Mouse (Mus musculus): ENCODE measurements around the gene Pmp22. TPM values are rescaled to one million over a fixed set of nuclear protein-coding genes. Genes with fewer than 3 reads are reported as not detected.

Pmp22 gene
- 369 and 397 TPM in 2 replicates for polyA plus RNA-seq (2012; rRNA removed)

GRCm38 (mm10) chr11:63128784-63129183, at the start of gene Pmp22:
TSS of gene Pmp22 (plus strand) at chr11:63128982.

Other genes with a start within 250 kb of the Pmp22 start
- 15.7 and 16.6 TPM in 2 replicates for gene Tvp23b, start 249.5 kb upstream of the Pmp22 start, polyA plus RNA-seq (2012; rRNA removed)
- gene Cdrt4, start 177.8 kb upstream of the Pmp22 start, polyA plus RNA-seq (2012; rRNA removed): not detected in 2 replicates
- gene Tekt3, start 67.3 kb upstream of the Pmp22 start, polyA plus RNA-seq (2012; rRNA removed): not detected in 2 replicates